Mouse (Mus musculus): ENCODE data around the gene Stmnd1. TPM values are rescaled to one million over a fixed set of nuclear protein-coding genes. Genes with fewer than 3 reads are reported as not detected.

The Stmnd1 gene
- total RNA-seq, 2 experiments from 2014 or later: not detected

Other genes with a start within 250 kb of the Stmnd1 start
- gene Rbm24, start 144.7 kb downstream of the Stmnd1 start, total RNA-seq (2021): 10 to 100 TPM; 19.7 to 23.8 TPM
- gene Cap2, start 228.1 kb downstream of the Stmnd1 start, total RNA-seq (2021): 100 to 1,000 TPM; 240 to 264 TPM